Mouse (Mus musculus) megakaryocyte progenitor cell, adult 5-6 weeks (primary cell): ENCODE results near the gene Usp2. TPM values are rescaled to one million over a fixed set of nuclear protein-coding genes. Genes with fewer than 3 reads are reported as not detected.

Experiments
- ATAC-seq: replicated peaks from 2 replicates; pipeline ENCODE4 v1.8.0; 2016; ENCODE audit warnings: mild to moderate bottlenecking, moderate TSS enrichment, inconsistent platforms; ENCODE audit not compliant: poor library complexity
- total RNA-seq, 2 experiments: library from RNA; stranded (forward) in 1 of 2; stranded (reverse) in 1 of 2; fragments of 157-497, 149-512 nt in 1 of 2; fragments of 200-1000 nt in 1 of 2; gene quantifications; 2 replicates each; pipeline versions ENCODE4 v1.2.3 to v1.2.4; 2015 to 2017

Usp2 gene
- total RNA-seq, 2 experiments from 2014 or later, result 2.5 to 5.5 TPM

DNA sequence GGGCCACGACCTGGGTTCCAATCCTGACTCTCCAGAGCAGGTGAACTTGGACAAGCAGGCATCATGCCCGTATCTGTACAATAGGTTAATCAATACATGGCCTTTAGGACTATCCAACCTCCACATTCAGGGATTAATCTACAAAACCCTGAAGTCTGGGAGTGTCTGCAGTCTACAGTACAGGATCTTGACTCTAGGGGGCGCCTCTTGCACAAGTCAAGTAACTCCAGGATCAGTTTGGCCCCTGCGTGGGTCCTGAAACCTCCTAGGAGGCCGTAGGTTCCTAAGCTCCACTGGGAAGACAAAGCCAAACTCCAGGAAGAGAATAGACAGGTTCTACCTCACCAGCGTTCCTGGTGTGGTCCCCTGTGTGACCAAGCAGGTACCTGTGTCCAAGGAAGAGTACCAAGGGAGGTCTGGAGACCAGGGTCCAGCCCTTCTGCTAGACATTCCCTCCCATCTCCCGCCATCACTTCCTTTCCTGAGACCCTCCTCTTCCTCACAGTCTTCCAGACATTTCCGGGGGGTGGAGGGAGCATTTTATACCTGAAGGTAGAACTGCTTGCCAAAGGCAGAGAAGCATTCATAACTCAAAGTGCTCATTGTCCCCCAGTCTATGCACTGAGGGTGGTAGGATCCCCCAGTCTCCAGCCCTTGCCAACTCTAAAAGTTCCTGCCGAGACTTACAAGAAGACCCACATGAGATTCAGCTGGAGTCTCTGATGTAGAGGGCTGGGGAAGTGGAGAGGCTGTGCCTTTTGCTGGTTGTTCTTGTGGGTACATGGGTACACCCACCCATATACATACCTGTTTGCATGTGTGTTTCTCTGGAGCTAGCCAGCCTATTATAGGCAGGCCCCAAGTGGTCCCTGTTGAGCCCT lies 7.8 kb downstream of the Usp2 start:
- ATAC-seq, result 0 out of 2 replicates have a peak, but pooled peaks have one; percentile 50

DNA sequence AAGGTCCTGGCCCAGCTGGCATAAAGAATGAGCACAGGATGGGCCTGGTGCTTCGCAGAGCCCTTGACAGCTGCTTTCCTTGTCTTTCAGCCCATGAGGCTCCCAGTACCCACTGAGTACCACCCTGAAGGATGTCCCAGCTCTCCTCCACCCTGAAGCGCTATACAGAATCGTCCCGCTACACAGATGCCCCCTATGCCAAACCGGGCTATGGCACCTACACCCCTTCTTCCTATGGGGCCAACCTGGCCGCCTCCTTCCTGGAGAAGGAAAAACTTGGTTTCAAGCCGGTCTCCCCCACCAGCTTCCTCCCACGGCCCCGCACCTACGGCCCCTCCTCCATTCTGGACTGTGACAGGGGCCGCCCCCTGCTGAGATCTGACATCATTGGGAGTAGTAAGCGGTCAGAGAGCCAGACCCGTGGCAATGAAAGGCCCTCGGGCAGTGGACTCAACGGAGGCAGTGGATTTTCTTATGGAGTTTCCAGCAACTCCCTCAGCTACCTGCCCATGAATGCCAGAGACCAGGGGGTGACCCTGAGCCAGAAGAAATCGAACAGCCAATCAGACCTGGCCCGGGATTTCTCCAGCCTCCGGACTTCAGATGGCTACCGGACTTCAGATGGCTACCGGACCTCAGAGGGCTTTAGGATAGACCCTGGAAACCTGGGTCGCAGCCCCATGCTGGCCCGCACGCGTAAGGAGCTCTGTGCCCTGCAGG lies 8.6 kb downstream of the Usp2 start:
- no peak for ATAC-seq

DNA sequence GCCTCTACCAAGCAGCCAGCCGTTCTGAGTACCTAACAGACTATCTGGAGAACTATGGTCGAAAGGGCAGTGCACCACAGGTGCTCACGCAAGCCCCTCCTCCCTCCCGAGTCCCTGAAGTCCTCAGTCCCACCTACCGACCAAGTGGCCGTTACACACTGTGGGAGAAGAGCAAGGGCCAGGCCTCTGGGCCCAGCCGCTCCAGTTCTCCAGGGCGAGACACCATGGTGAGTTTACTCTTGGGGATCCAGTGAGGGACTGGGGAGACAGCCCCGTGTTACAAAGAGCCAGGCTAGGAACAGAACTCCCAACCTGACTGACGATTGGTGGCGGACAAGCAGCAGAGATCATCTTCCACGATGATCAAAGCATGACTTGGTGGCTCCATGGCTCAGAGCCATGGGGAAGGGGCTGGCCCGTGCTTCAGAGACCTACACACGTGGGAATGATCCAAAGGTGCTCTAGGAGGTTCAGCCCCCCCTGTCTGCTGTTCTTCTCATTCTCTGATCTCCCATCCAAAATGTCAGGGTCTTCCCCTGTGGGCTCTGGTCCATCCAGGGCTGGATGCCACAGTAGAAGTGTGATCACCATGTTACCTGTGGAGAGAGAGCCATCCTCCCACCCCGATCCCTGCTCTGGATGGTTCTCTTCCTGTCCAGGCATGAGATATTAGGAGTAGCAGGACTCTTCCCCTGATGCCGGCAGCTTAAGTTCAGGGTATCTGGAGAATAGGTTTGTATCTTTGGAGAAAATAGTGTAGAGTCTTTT lies 9.4 kb downstream of the Usp2 start:
- ATAC-seq, result no peak

DNA sequence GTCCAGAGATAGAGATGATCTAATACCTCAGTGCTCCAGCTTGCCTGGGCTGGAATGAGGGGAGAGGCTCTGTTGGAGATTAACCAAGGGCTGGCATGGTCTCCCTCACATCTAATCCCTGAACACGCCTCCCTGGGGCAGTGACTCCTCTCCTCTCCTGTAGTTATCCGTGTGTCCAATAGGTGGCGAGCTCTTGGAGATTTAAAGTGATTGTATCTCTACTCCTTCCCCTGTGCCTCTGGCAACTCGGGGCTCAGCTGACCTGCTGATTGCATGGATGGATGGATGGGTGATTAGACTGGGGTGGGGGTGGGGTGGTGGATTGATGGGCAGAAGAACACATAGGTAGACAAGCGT lies 9.9 kb downstream of the Usp2 start:
- peak; percentile 77 for ATAC-seq

DNA sequence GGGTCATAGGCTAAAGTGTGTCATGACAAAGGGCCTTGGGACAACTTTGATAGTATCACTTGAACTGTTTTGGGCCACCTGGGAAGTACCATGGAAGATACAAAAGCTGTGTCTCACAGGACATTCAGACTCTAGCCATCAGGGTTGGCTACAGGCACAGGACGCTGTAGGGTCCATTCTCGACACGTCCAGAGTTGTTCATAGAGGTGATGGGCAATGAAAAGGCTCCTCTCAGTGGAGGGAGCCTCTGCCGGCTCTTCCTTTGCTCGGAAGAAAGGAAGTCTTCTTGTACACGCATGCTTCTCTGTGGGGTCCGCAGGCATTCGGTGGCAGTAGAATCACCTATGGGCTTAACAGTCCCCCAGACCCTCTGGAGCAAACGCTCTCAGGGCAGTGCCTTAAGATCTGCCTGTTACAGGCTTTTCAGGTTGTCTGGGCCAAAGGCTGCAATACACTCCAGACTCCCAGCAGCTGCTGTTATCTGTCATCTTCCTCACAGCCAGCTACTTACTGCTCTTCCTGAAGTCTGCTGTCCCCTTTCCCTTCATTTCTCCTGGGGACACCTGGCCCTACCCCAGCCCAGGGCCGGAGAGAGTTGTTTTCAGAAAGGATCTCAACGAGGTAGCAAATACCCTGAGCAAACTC lies 10.6 kb downstream of the Usp2 start:
- no peak for ATAC-seq

DNA sequence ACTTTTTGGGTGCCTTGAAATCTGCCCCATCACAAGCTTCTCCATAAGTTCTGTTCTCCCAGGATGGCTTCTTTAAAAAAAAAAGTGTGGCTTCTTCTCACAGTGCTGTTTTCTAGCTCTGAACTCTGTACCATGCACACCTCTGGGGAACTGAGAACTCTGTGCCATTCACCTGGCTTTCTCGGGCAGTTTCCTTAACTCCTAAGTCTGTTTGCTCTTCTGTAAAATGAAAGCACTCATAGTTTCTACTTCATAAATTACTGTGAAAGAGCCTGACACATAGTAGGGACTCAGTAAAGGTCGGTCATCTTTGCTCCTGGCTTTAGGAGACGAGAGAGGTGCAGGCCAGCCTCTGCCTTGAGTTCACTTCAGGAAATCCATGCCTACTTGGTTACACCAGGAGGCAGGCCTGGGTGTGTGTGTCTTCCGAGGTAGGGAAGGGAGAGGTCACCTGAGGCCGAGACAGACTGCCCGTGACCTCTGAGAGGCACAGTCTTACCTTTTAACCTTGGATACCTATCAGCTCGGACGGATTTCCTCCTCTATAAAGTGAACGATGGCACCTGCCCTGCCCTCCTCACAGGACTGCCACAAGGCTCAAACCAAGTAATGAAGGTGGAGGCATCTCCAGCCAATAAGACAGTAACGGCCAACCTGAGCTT lies 11.4 kb downstream of the Usp2 start:
- ATAC-seq, result no peak

DNA sequence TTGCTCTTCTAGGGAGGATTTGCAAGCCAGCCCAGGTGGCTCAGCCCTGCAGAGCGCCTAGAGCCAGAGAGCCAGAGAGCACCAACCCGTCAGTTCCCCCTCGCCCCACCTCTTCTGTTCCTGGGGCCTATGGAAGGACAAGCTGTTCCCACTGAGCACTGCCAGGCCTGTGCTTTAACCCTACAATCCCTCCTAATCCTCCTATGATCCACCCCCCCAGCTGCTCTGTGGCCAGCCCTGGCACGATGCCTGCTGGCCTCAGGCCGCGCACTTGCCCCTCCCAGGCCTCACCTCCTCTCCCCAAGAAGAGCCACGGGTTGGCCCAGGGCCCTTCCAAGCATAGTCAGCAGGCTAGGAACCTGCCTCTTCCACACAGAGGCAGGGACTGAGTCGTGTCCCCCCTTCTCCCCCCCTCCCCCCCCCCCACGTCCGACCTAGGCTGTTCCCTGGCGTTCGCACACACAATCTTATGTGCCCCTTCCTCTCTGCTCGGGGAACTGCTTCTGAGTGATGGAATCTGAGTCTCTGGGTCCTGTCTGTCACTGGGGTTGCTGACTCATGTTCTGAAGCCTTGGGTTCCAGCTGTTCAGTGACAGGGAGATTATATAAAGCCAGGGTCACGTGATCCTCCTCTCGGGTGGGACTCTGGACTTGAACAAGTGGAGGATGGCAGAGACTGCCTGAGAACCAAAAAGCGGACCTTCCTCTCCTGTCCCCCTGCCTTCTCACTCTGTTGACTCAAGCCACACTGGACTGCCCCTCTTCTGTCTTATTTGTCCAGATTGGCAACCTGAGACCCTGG lies 12.3 kb downstream of the Usp2 start:
- ATAC-seq, result peak; percentile 34

DNA sequence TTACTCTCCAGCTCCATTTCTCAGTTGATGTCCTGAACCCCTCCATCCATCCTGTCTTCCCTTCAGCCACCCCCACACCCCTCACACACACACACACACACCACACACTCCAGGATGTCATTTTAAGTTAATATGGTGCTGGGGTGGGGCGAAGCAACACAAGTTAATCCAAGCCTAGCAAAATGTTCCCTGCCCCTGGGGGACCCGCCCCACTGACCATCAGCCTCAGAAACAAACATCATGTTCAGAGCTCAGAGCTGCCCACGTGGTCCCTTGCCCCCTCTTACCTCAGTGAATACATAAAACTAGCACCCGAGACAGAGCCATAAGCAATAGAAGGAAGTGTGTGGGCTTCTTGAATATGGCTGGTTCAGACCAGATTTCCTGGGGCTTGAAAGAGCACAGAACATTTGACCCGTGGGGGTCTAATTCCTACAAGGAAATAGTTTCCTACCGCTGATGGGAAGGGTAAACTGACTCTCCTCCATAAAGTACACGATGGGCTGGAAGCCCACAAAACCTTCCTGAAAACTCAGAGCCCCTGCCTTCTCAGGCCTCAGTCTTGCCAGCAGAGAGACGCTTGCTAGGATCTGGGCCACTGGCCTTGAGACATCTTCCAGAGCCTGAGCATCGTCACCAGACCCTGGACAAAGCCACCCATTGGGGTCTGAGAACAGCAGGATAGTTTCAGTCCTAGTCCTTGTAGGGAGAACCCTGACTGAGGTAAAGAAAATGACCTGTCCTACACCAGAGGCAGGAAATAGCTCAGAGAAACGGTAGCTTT lies 13.4 kb downstream of the Usp2 start:
- no peak for ATAC-seq

DNA sequence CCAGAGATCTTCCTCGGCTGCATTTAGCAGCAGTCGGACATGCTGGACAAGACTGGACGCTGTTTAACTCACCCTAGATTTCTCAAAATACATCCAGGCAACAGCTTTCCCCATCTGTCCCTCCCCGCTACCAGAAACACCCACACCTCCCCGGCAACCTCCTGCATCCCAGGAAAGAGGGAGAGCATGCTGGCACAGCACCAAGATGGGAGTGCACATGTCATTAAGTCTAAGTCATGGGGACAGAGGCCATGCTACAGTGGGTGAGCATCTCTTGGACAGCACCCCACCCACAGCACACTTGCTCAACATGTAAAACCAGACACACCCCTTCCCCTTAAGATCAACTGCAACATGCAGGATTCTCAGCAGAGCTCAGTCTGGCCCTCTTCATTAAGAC lies 14.1 kb downstream of the Usp2 start:
- 0 out of 2 replicates have a peak, but pooled peaks have one; percentile 11 for ATAC-seq

DNA sequence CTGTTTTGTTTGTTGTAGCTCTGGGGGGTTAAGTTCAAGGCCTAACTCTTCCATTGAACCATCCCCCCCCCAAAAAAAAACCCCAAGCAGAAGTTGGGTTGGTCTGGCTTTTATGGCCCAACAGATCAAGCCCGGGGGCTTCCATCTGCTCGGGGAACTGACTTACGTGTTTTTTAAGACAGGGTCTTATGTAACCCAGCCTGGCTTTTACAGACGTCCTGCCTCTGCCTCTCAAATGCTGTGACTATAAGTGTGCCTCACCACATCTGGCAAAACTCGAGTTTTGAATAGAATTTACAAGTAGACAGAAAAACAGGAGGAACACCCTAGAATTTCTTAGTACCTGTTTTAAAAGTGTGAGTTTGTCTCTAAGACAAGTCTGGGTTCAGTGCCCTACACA lies 14.8 kb downstream of the Usp2 start:
- no peak for ATAC-seq

DNA sequence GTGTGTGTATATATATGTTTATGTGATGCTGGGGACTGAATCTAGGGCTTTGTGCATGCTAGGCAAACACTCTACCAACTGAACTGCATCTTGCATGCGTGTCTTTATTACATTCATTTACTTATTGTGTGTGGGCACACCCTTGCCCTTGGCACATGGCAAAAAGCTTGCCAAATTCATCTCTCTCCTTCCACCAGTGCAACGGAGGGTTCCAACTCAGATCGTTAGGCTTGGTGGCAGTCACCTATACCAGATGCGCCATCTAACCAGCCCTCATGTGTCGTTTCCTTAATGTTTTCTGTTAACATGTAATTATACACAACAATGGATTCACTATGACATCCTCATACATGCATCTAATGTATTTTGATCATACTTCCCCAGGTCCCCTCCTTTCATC lies 15.4 kb downstream of the Usp2 start:
- ATAC-seq, result no peak

DNA sequence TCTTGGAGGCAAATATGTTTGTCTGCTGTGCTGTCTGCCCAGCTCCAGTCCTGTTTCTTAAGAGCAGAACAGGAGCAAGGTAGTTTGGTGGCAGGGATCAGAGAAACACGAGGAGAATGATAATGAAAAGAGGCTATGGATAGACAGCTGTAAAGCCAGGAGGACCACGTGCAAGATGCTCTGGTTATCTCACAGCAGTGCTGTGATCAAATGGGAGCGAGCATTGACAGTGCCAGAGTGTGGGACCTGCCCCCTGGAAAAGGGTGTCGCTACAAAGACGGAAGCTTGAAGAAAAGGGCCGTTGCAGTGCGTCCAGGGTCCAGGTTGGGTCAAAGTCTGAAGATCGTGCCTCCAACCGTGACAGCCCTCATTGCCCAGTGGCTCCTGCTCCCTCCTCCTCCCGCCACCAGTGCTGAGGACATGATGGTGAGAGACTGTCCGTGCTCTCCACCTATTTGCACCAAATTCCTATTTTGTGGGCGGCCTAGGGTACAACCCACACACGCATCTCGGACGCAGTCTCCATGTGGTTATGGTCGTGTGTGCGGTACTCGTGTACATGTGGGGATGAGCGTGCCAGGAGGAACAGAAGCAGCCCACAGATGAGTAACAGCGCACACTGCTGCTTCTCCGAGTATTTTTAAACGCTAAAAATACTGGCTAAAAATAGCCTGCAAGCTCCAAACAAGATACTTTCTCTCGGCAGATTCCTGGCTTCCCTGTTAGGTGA lies 16.7 kb downstream of the Usp2 start:
- ATAC-seq, result no peak

DNA sequence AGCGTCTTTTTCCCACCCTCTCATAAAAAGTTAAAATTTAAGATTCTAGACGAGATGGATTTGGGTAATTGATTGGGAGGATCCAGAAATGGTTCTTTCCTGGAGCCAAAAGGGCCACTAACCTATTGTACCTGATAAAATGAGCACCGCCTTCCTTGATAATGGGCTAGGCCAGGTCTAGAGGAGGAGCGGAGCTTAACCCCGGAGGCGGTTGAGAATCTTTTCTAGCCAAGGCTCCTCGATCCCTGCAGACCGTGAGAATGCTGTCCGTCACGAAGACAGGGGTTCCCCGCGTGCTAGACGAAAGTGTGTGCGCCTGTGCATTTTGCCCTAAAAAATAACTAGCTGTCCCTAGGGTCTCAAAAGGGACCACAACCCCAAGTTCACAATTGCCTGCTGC lies 17.4 kb downstream of the Usp2 start:
- no peak for ATAC-seq

DNA sequence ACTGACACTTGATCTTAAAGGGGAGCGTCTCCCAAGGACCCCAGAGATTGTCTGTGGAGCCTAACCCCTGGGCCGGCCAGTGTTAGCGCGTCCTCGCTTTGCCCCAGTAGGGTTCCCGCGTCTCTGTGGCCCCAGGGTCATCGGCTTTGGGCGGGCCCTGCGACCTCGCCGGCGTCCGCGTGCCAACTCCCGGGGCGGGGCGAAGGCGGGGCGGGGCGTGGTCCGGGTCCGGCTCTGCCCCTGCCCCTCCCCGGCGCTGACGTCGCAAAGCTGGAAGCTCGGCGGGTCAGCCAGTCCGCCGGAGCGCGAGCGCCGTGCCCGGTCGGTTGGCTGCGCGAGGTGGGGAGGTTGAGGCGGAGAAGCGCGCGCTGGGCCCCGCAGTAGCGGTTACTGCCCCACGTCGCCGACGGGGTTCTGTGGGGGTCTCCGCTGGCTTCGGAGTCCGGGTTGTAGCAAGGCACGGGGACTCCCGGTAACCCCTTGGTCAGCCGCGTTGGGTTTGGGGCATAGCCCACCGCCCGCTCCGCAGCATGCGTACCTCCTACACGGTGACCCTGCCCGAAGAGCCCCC lies 17.9 kb downstream of the Usp2 start:
- ATAC-seq, result peak; percentile 48

DNA sequence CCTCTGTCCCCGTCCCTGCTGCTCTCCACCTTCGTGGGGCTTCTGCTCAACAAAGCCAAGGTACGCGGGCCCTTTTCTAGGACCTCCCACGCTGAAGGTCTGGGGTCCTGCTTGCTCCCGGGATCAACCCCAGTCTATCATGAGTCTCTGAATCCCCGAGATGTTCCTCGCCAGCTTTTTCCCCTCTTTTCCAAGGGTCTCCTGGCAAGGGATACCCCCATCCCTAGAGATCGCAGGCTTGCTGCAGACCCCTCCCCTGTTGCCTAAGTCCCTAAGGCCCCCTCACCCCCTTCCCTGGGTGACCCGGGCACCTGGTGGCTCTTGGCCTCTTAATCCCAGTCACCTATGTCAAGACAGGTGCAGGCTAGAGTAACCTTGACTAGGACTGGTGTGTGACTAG lies 18.5 kb downstream of the Usp2 start:
- no peak for ATAC-seq

DNA sequence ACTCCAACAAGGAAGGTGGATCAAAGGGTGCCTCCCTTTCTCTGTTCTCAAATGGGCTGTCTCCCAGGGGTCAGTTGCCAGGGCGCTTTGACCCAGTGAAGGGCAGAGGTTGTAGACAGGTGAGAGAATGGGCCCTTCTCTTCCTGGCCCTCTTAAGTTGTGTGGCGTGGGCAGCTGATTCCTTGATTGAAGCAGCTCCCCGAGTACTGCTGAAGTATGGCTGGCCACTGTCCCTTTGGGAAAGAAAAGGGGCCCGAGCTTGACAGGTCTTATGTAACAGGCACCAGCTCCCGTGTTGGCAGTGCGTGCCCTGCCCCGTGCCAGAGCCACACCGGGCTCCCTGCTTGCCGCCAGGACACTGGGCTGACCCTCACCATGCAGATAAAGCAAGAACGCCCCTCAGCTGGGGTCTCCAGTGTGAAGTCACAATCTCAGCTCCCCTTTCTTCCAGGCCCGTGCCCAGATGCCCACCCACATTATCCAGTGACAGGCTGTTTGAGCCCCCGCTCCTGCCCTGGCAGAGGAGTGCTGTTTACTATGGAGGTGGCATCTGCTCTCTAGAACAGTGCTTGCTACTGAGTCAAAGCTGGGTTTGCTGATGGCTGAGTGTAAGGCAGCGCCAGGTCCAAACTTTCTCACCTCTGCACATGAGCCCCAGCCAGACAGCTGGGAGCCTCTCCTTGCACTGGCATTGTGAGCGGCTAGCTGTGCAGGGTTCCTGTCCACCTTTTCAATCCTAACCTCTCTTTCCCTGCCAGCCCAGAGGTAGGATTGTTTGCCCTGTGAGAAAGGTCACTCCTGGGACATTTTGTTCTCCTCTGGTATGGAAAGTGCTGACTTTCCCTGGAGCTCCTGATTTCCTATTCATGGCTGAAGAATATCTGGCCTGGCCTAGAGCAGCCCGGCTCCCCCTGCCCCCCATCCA lies 19.2 kb downstream of the Usp2 start:
- no peak for ATAC-seq

DNA sequence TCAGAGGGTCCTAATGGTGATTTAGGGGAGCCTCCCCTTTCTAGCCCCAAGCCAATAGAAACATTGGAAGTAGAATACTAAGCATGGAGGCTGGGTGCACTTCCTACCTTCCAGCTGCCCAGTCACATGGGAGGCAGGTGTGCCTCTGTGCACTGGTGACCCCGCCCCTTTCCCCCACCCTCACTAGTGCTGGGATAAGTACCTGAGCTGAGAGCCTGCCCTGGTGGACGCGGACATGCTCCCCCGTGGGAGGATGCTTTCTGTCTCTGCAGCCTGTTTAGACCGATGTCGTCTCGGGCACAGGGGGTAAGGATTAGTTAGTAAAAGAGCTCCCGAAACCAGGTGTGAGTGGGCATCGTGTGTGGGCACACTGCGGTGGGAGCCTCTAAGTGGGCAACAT lies 20.1 kb downstream of the Usp2 start:
- ATAC-seq, result no peak
